Mouse (Mus musculus): Measurements from ENCODE around the gene Tmem178. TPM values are rescaled to one million over a fixed set of nuclear protein-coding genes. Genes with fewer than 3 reads are reported as not detected.
A peak's percentile ranks its signal among the peaks of the same experiment; 100 is the strongest.

Gene Tmem178
- polyA plus RNA-seq (2015; fragmentation: Nextera tagmentation; extraction: Ambion mirVana): 0.50 and 0.51 TPM in 2 replicates

GRCm38 (mm10) chr17:80944530-80945198 lies at the start of gene Tmem178:
Tmem178 (plus strand) TSS chr17:80944632.
- peak within 1 kb of the TSS; percentile 50 for H3K4me3 ChIP-seq (replicated peaks)
- H3K4me2 ChIP-seq: peak within 1 kb of the TSS; percentile 66
- H3K27ac ChIP-seq: no peak within 1 kb of the TSS
- no peaks in the 10 kb centered on the region for H3K4me1 ChIP-seq (replicated peaks)
- H3K27me3 ChIP-seq: peaks cover 51% of the 10 kb centered on the region
- no peaks in the 10 kb centered on the region for H3K9me3 ChIP-seq (replicated peaks)
- no peak for DNase-seq
- WGBS (ENCODE audit: insufficient replicate concordance): under 1% methylated on average over 72 of the region's 84 CpGs
- H3K36me3 ChIP-seq: no peaks in the 10 kb centered on the region
- no peak within 1 kb of the TSS for H3K9ac ChIP-seq
- no peak for ATAC-seq (ENCODE audit: low read depth)

DNA sequence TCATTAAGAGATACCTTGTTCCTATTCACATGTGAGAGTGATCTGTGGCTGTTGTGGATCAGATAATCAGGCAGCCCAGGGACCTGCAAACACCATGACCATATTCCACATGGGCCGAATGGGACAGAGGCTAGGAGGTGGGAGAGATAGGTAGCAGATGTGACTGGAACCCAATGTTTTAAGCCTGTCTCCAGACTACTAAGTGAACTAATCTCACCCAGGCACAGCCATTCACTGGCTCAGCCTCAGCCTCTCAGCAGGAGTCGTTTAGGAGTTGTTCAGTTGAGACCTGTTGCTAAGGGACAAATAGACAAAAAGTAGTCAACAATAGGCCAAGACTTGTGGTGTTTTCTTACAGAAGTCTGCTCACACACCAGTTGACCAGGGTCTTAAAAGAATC lies 48.0 kb upstream of the Tmem178 start:
- no peak overlapping the region for H3K9ac ChIP-seq
- no peaks in the 10 kb centered on the region for H3K4me1 ChIP-seq (replicated peaks)
- H3K4me2 ChIP-seq: no peak overlapping the region
- no peaks in the 10 kb centered on the region for H3K9me3 ChIP-seq (replicated peaks)
- no peak for DNase-seq
- 42% methylated on average over 2 of the region's 2 CpGs for WGBS (ENCODE audit: insufficient replicate concordance)
- H3K36me3 ChIP-seq: no peaks in the 10 kb centered on the region
- no peak for ATAC-seq (ENCODE audit: low read depth)
- H3K27ac ChIP-seq: no peak overlapping the region
- no peaks in the 10 kb centered on the region for H3K27me3 ChIP-seq
- H3K4me3 ChIP-seq (replicated peaks): no peak overlapping the region

DNA sequence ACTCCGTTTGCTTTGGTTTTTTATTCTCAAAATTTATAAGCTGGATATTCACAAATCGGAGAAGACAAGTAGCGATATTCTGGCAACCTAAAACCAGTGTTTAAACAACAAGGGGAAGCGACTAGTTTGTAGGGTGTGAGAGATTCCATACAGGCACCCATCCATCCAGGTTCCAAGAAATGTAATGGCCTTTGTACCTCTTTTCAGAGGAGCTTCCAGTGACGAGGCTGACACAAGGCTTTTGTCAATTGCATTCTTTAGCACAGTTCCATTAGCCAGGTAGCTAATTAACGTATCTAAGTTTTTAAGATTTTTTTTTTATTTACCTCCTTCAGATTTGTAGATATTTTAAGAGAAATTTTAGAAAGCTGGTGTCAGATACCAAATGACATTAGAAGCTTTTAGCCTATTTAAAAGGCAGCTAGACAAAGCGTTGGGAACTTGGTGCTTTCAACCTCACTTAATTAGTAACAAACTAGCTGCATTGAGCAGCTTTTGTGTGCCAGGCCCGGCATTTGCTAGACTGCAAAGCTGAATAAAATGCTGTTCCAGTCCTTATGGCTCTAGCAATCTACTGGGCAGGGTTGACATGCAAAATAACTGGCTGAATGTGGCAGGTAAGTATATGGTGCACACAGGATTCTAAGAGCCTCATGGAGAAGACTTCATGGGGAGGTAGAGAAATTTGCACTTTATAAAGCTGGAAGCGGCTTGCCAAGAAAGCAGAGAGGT lies 46.6 kb upstream of the Tmem178 start:
- H3K36me3 ChIP-seq: no peaks in the 10 kb centered on the region
- no peak for DNase-seq
- no peak overlapping the region for H3K4me2 ChIP-seq
- H3K9me3 ChIP-seq (replicated peaks): no peaks in the 10 kb centered on the region
- 63% methylated on average over 9 of the region's 9 CpGs for WGBS (ENCODE audit: insufficient replicate concordance)
- no peaks in the 10 kb centered on the region for H3K27me3 ChIP-seq
- no peak overlapping the region for H3K27ac ChIP-seq
- no peak overlapping the region for H3K9ac ChIP-seq
- ATAC-seq (ENCODE audit: low read depth): no peak
- no peak overlapping the region for H3K4me3 ChIP-seq (replicated peaks)
- H3K4me1 ChIP-seq (replicated peaks): no peaks in the 10 kb centered on the region

DNA sequence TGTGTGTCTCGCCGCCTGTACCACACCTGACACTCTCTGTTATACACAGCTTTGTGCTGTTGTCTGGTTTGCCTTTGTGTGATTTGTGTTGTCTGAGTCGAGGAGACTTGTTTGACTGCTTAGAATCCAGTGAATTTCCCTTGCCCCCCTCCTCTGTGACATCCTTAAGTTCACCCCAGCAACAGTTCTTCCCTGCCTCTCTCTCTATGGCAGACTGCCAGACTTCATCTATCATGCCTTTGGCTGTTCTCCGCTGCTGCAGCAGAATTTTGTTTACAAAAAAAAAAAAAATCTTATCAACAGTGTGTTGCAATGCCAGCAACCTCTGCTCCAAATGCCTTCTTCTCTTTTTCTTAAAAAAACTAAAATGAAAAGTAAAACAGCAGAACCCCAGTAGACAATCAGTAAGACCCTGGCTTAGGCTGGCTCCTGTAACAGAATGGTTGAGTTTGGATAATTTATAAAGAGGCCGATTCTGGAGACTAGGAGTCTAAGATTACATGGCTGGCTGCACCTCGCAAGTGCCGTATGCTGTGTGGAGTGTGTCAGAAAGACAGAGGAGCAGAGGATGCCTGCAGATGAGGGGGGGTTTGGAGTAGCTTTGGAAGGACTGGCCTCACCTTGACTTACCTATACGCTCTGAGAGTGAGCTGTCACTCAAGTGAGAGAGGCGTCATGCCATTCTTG lies 44.8 kb upstream of the Tmem178 start:
- no peaks in the 10 kb centered on the region for H3K9me3 ChIP-seq (replicated peaks)
- no peak overlapping the region for H3K4me3 ChIP-seq (replicated peaks)
- no peaks in the 10 kb centered on the region for H3K27me3 ChIP-seq
- DNase-seq: no peak
- 59% methylated on average over 9 of the region's 9 CpGs for WGBS (ENCODE audit: insufficient replicate concordance)
- no peak overlapping the region for H3K27ac ChIP-seq
- no peaks in the 10 kb centered on the region for H3K4me1 ChIP-seq (replicated peaks)
- H3K4me2 ChIP-seq: no peak overlapping the region
- H3K9ac ChIP-seq: no peak overlapping the region
- no peaks in the 10 kb centered on the region for H3K36me3 ChIP-seq
- ATAC-seq (ENCODE audit: low read depth): no peak

GRCm38 (mm10) chr17:80900200-80900520 lies 44.3 kb upstream of the Tmem178 start:
- H3K4me1 ChIP-seq (replicated peaks): no peaks in the 10 kb centered on the region
- ATAC-seq (ENCODE audit: low read depth): no peak
- no peak for DNase-seq
- no peak overlapping the region for H3K4me3 ChIP-seq (replicated peaks)
- H3K9ac ChIP-seq: no peak overlapping the region
- H3K4me2 ChIP-seq: no peak overlapping the region
- no peaks in the 10 kb centered on the region for H3K9me3 ChIP-seq (replicated peaks)
- H3K36me3 ChIP-seq: no peaks in the 10 kb centered on the region
- H3K27me3 ChIP-seq: no peaks in the 10 kb centered on the region
- WGBS (ENCODE audit: insufficient replicate concordance): 58% methylated on average over 2 of the region's 2 CpGs
- no peak overlapping the region for H3K27ac ChIP-seq

GRCm38 (mm10) chr17:80901885-80902284 lies 42.5 kb upstream of the Tmem178 start:
- no peaks in the 10 kb centered on the region for H3K4me1 ChIP-seq (replicated peaks)
- no peak overlapping the region for H3K4me3 ChIP-seq (replicated peaks)
- no peak for DNase-seq
- no peak for ATAC-seq (ENCODE audit: low read depth)
- H3K9me3 ChIP-seq (replicated peaks): no peaks in the 10 kb centered on the region
- H3K27me3 ChIP-seq: no peaks in the 10 kb centered on the region
- no peaks in the 10 kb centered on the region for H3K36me3 ChIP-seq
- 41% methylated on average over 6 of the region's 6 CpGs for WGBS (ENCODE audit: insufficient replicate concordance)
- H3K4me2 ChIP-seq: no peak overlapping the region
- H3K9ac ChIP-seq: no peak overlapping the region
- no peak overlapping the region for H3K27ac ChIP-seq

DNA sequence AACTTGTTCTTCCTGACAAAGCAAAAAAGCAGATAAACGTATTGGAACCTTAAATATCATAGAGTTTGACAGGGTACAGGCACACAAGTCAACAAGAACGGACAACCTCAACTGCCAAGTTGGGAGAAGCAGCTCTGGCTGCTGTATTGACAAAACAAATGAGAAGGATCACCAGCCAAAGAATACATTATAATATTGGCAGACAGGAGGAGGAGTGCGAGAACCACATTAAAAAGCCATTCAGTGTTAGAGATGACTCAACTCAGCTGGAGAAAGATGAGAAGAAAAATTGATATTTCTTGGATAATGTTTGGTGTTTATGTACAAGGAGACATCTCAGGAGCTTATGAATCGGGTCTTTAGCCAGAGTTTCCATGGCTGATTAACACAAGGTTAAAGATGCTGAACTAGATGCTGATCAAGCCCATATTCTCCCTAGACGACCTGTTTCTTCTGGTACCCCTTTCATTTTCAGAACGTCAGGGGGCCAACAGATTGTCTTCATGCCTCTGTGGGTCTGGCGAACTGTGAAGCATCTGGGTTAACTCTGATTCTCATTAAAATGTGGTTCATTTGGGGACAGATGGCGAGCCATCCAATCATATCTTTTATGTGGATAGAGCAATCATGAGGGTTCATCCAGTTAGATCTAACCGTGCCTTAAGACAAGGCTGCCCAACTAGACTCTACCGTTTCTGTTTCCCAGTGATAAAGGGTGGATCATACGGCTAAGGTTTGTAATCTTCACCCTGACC lies 41.1 kb upstream of the Tmem178 start:
- no peak overlapping the region for H3K4me2 ChIP-seq
- ATAC-seq (ENCODE audit: low read depth): no peak
- H3K27ac ChIP-seq: no peak overlapping the region
- no peak for DNase-seq
- WGBS (ENCODE audit: insufficient replicate concordance): 65% methylated on average over 11 of the region's 11 CpGs
- H3K9ac ChIP-seq: no peak overlapping the region
- H3K4me3 ChIP-seq (replicated peaks): no peak overlapping the region
- no peaks in the 10 kb centered on the region for H3K36me3 ChIP-seq
- no peaks in the 10 kb centered on the region for H3K4me1 ChIP-seq (replicated peaks)
- no peaks in the 10 kb centered on the region for H3K27me3 ChIP-seq
- H3K9me3 ChIP-seq (replicated peaks): no peaks in the 10 kb centered on the region

DNA sequence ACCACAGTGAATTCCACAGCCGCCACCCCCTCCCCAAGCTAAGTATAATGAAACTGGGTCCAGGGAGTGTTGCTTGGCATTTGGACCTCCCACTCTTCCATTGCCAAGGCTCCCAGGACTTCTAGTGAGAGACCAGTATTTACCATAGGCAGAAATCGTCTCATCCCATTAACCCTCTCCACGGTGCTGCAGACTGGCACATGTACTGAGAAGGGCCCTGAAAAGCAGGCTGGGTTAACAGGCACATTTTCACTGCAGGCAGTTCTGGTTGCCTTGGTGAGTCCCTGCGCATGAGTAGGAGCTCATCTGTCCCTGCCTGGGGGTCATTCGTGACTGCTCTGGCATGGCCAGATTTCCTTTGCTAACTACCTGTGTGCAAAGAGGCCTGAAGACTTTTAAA lies 40.4 kb upstream of the Tmem178 start:
- Histone ChIP-seq H3K9ac (no peak overlapping the region), H3K9me3 (replicated peaks) (no peaks in the 10 kb centered on the region), H3K4me3 (replicated peaks) (no peak overlapping the region), H3K27me3 (no peaks in the 10 kb centered on the region), H3K4me1 (replicated peaks) (no peaks in the 10 kb centered on the region), H3K4me2 (no peak overlapping the region), H3K36me3 (no peaks in the 10 kb centered on the region), H3K27ac (no peak overlapping the region)
- WGBS (ENCODE audit: insufficient replicate concordance): 68% methylated on average over 5 of the region's 5 CpGs
- ATAC-seq (ENCODE audit: low read depth) (no peak), DNase-seq (no peak)

- no peaks in the 10 kb centered on the region for H3K4me1 ChIP-seq (replicated peaks)
- H3K27ac ChIP-seq: no peak overlapping the region
- no peak for DNase-seq
- no peaks in the 10 kb centered on the region for H3K36me3 ChIP-seq
- ATAC-seq (ENCODE audit: low read depth): no peak
- no peak overlapping the region for H3K9ac ChIP-seq
- no peak overlapping the region for H3K4me2 ChIP-seq
- WGBS (ENCODE audit: insufficient replicate concordance): 61% methylated on average over 2 of the region's 2 CpGs
- H3K9me3 ChIP-seq (replicated peaks): no peaks in the 10 kb centered on the region
- H3K4me3 ChIP-seq (replicated peaks): no peak overlapping the region
- H3K27me3 ChIP-seq: no peaks in the 10 kb centered on the region
Observed at GRCm38 (mm10) chr17:80915666-80916065, 28.8 kb upstream of the Tmem178 start.

DNA sequence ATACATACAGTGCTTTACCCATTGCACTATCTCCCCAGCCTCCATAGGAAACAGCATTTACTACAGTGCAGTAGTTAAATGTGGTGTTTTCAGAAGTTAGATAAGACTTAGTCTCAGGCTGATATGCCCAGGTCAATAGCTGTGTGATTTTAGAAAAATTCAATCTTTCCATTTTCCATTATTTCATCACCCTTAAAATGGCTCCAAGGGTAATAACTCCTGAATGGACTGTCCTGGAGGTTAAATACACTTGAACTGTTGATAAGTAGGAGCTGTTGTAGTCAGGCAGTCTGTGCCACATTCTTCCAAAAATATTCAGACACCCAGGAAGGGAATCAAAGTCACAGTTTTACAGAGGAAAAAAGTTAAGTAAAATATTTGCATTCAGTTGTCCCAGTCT lies 25.2 kb upstream of the Tmem178 start:
- Histone ChIP-seq H3K36me3 (no peaks in the 10 kb centered on the region), H3K27ac (no peak overlapping the region), H3K4me1 (replicated peaks) (no peaks in the 10 kb centered on the region), H3K9ac (no peak overlapping the region), H3K27me3 (no peaks in the 10 kb centered on the region), H3K4me2 (no peak overlapping the region), H3K4me3 (replicated peaks) (no peak overlapping the region), H3K9me3 (replicated peaks) (no peaks in the 10 kb centered on the region)
- DNase-seq (no peak), ATAC-seq (ENCODE audit: low read depth) (no peak)

- H3K36me3 ChIP-seq: no peaks in the 10 kb centered on the region
- no peak overlapping the region for H3K4me3 ChIP-seq (replicated peaks)
- H3K9ac ChIP-seq: no peak overlapping the region
- H3K27ac ChIP-seq: no peak overlapping the region
- 56% methylated on average over 10 of the region's 10 CpGs for WGBS (ENCODE audit: insufficient replicate concordance)
- DNase-seq (no peak), ATAC-seq (ENCODE audit: low read depth) (no peak)
- H3K27me3 ChIP-seq: no peaks in the 10 kb centered on the region
- no peaks in the 10 kb centered on the region for H3K9me3 ChIP-seq (replicated peaks)
- no peak overlapping the region for H3K4me2 ChIP-seq
- no peaks in the 10 kb centered on the region for H3K4me1 ChIP-seq (replicated peaks)
Observed at GRCm38 (mm10) chr17:80921286-80922134, 22.9 kb upstream of the Tmem178 start.

Data from liver, embryonic 13.5 days (tissue).